Mouse (Mus musculus): Measurements from ENCODE around the gene Prrt1. TPM values are rescaled to one million over a fixed set of nuclear protein-coding genes. Genes with fewer than 3 reads are reported as not detected.

Prrt1 gene
- total and polyA plus RNA-seq, 3 experiments = 1.0 TPM; not detected in 2

- no peak for DNase-seq (ENCODE audit: low read depth, low spot score)
- peaks cover 14% of the 10 kb centered on the region for H3K79me2 ChIP-seq (ENCODE audit: control insufficient read depth, insufficient read depth, low read length, poor library complexity)
- TF ChIP-seq CTCF (IDR thresholded peaks at IDR 0.05 in 2 of 3, conservative IDR thresholded peaks at IDR 0.05 in 1 of 3; ENCODE audit: control insufficient read depth in 1 of 3, insufficient read depth in 1 of 3, low read depth in 2 of 3, low read length in 3 of 3, poor library complexity in 1 of 3, severe bottlenecking in 1 of 3) = no peak
- no peak for TF ChIP-seq MXI1 (IDR thresholded peaks at IDR 0.05; ENCODE audit: low read depth, low read length)
- no peak; the same call in 1 of the 2 replicates for TF ChIP-seq POLR2AphosphoS2 (IDR thresholded peaks at IDR 0.05; ENCODE audit: low read length)
- no peak for TF ChIP-seq TAL1 (IDR thresholded peaks at IDR 0.05; ENCODE audit: low read length)
- no peak for TF ChIP-seq ZC3H11A (IDR thresholded peaks at IDR 0.05; ENCODE audit: low read depth, low read length)
- no peak for TF ChIP-seq GABPA (IDR thresholded peaks at IDR 0.05; ENCODE audit: low read depth, low read length)
- no peak for TF ChIP-seq GATA1 (IDR thresholded peaks at IDR 0.05; ENCODE audit: low read depth, low read length)
- H3K27me3 ChIP-seq (ENCODE audit: control insufficient read depth in 1 of 2, insufficient read depth in 2 of 2, low read length in 2 of 2) = no peaks in the 10 kb centered on the region
- H3K36me3 ChIP-seq (ENCODE audit: control insufficient read depth in 1 of 2, insufficient read depth in 2 of 2, low read length in 2 of 2) = peaks cover 0 to 4% of the 10 kb centered on the region in 2 experiments; a peak in 3 of 4 replicates
- H3K9ac ChIP-seq (ENCODE audit: control insufficient read depth, low read depth, low read length, poor library complexity, severe bottlenecking) = no peak overlapping the region
- H3K4me3 ChIP-seq (ENCODE audit: control insufficient read depth in 1 of 2, insufficient read depth in 1 of 2, low read depth in 2 of 2, low read length in 2 of 2) = no peak overlapping the region
- H3K4me1 ChIP-seq (ENCODE audit: control insufficient read depth in 1 of 2, insufficient read depth in 2 of 2, low read length in 2 of 2) = peaks cover 0 to 12% of the 10 kb centered on the region in 2 experiments; a peak in 3 of 4 replicates
- H3K27ac ChIP-seq (ENCODE audit: control insufficient read depth, low read depth, low read length) = no peak overlapping the region
- H3K9me3 ChIP-seq (replicated peaks; ENCODE audit: insufficient read depth, low read length) = no peaks in the 10 kb centered on the region
Measured at GRCm38 (mm10) chr17:34599891-34600290, 29.4 kb upstream of the Prrt1 start.

GRCm38 (mm10) chr17:34601796-34602195 is 27.5 kb upstream of the Prrt1 start:
- H3K27ac ChIP-seq (ENCODE audit: control insufficient read depth, low read depth, low read length) = no peak overlapping the region
- no peaks in the 10 kb centered on the region for H3K27me3 ChIP-seq (ENCODE audit: control insufficient read depth in 1 of 2, insufficient read depth in 2 of 2, low read length in 2 of 2)
- H3K4me1 ChIP-seq (ENCODE audit: control insufficient read depth in 1 of 2, insufficient read depth in 2 of 2, low read length in 2 of 2) = peaks cover 1 to 10% of the 10 kb centered on the region in 2 experiments
- H3K36me3 ChIP-seq (ENCODE audit: control insufficient read depth in 1 of 2, insufficient read depth in 2 of 2, low read length in 2 of 2) = peaks cover 0 to under 1% of the 10 kb centered on the region in 2 experiments; a peak in 2 of 4 replicates
- H3K9me3 ChIP-seq (replicated peaks; ENCODE audit: insufficient read depth, low read length) = no peaks in the 10 kb centered on the region
- no peak overlapping the region for H3K9ac ChIP-seq (ENCODE audit: control insufficient read depth, low read depth, low read length, poor library complexity, severe bottlenecking)
- TF ChIP-seq USF1 (IDR thresholded peaks at IDR 0.05; ENCODE audit: low read depth, low read length) = no peak
- no peak for TF ChIP-seq MAZ (IDR thresholded peaks at IDR 0.05; ENCODE audit: low read depth, low read length)
- TF ChIP-seq MEF2A (IDR thresholded peaks at IDR 0.05; ENCODE audit: extremely low read depth, insufficient replicate concordance, low read depth, low read length, poor library complexity, severe bottlenecking) = no peak
- no peak for TF ChIP-seq JUND (IDR thresholded peaks at IDR 0.05; ENCODE audit: low read depth, low read length)
- TF ChIP-seq ZC3H11A (IDR thresholded peaks at IDR 0.05; ENCODE audit: low read depth, low read length) = no peak
- TF ChIP-seq MAFK (IDR thresholded peaks at IDR 0.05; ENCODE audit: borderline replicate concordance, low read depth, low read length) = no peak
- no peak for TF ChIP-seq E2F4 (IDR thresholded peaks at IDR 0.05; ENCODE audit: borderline replicate concordance, low read depth, low read length)
- TF ChIP-seq UBTF (IDR thresholded peaks at IDR 0.05; ENCODE audit: borderline replicate concordance, insufficient read depth, low read depth, low read length) = no peak
- TF ChIP-seq CHD1 (IDR thresholded peaks at IDR 0.05; ENCODE audit: low read depth, low read length) = no peak
- no peak for TF ChIP-seq GABPA (IDR thresholded peaks at IDR 0.05; ENCODE audit: low read depth, low read length)
- no peak for TF ChIP-seq RCOR1 (IDR thresholded peaks at IDR 0.05; ENCODE audit: low read depth, low read length)
- DNase-seq (ENCODE audit: low read depth, low spot score) = no peak
- H3K4me3 ChIP-seq (ENCODE audit: control insufficient read depth in 1 of 2, insufficient read depth in 1 of 2, low read depth in 2 of 2, low read length in 2 of 2) = no peak overlapping the region
- H3K79me2 ChIP-seq (ENCODE audit: control insufficient read depth, insufficient read depth, low read length, poor library complexity) = peaks cover 29% of the 10 kb centered on the region

All from MEL (cell line).